Mouse (Mus musculus) adrenal gland, adult (tissue): Measurements from ENCODE around the gene Snx8.
"Not testable (repeated sequence)": the region's sequence is repeated elsewhere in the genome, so short reads cannot be mapped to it uniquely, and the experiment has no call there.

Source experiments
- DNase-seq, 2 experiments: peaks; one replicate each; pipeline ENCODE4 v3.0.0; 2022 to 2023; ENCODE audit warnings: low spot score in 1 of 2; ENCODE audit not compliant: inconsistent age in 2 of 2

The Snx8 gene

GRCm38 (mm10) chr5:140387236-140387635 lies 1.8 kb downstream of the Snx8 start:
- no peak for DNase-seq

GRCm38 (mm10) chr5:140384462-140384861 lies 4.6 kb downstream of the Snx8 start:
- no peak for DNase-seq

- DNase-seq = no peak
Measured at GRCm38 (mm10) chr5:140383559-140383958, 5.5 kb downstream of the Snx8 start.

GRCm38 (mm10) chr5:140382688-140383087 lies 6.4 kb downstream of the Snx8 start:
- no peak for DNase-seq

- no peak for DNase-seq
Measured at GRCm38 (mm10) chr5:140381156-140381555, 7.9 kb downstream of the Snx8 start.

- DNase-seq = no peak
Measured at GRCm38 (mm10) chr5:140379299-140379698, 9.8 kb downstream of the Snx8 start.

- DNase-seq = no peak
Measured at GRCm38 (mm10) chr5:140378121-140378853, 10.8 kb downstream of the Snx8 start.

GRCm38 (mm10) chr5:140375249-140375829 lies 13.7 kb downstream of the Snx8 start:
- no peak for DNase-seq

GRCm38 (mm10) chr5:140374226-140374625 lies 14.8 kb downstream of the Snx8 start:
- no peak for DNase-seq

- no peak for DNase-seq
Measured at GRCm38 (mm10) chr5:140373711-140374110, 15.4 kb downstream of the Snx8 start.

- DNase-seq = no peak
Measured at GRCm38 (mm10) chr5:140371671-140372070, 17.4 kb downstream of the Snx8 start.

- DNase-seq = peak; percentile 27 to 56
Measured at GRCm38 (mm10) chr5:140370446-140371254, 18.4 kb downstream of the Snx8 start.

- no peak for DNase-seq
Measured at GRCm38 (mm10) chr5:140369466-140369865, 19.6 kb downstream of the Snx8 start.

- no peak for DNase-seq
Measured at GRCm38 (mm10) chr5:140368926-140369325, 20.1 kb downstream of the Snx8 start.

GRCm38 (mm10) chr5:140368126-140368525 lies 20.9 kb downstream of the Snx8 start:
- DNase-seq = not testable (repeated sequence)

- no peak for DNase-seq
Measured at GRCm38 (mm10) chr5:140364415-140364814, 24.6 kb downstream of the Snx8 start.

- DNase-seq = no peak
Measured at GRCm38 (mm10) chr5:140359930-140360674, 29.0 kb downstream of the Snx8 start.

- DNase-seq = no peak
Measured at GRCm38 (mm10) chr5:140357466-140357865, 31.6 kb downstream of the Snx8 start.

- DNase-seq = no peak
Measured at GRCm38 (mm10) chr5:140355934-140356333, 33.1 kb downstream of the Snx8 start.

GRCm38 (mm10) chr5:140352352-140352751 lies 36.7 kb downstream of the Snx8 start:
- DNase-seq = no peak
